Mouse (Mus musculus) intestine, embryonic 14.5 days (tissue): Measurements from ENCODE around the gene Cdc5l. TPM values are rescaled to one million over a fixed set of nuclear protein-coding genes. Genes with fewer than 3 reads are reported as not detected.
A peak's percentile ranks its signal among the peaks of the same experiment; 100 is the strongest.

ENCODE experiments used
- ATAC-seq: fragments of 200-750 bp; cut with Nextera tagmentation; replicated peaks from 2 replicates; pipeline ENCODE4 v1.8.0; 2017; ENCODE audit warnings: low read depth, moderate number of reproducible peaks, moderate TSS enrichment, moderate library complexity; ENCODE audit not compliant: low FRiP score, low TSS enrichment
- DNase-seq: peaks from one replicate; pipeline ENCODE4 v3.0.0-alpha.2; 2018; ENCODE audit warnings: low spot score
- H3K27ac ChIP-seq: fragments of 300-500 bp; sonication (generic); 2 replicates; pipeline ENCODE4 v1.5.1; 2014; ENCODE audit warnings: low read depth, mild to moderate bottlenecking, control low read depth
- H3K27me3 ChIP-seq: fragments of 300-500 bp; sonication (generic); replicated peaks from 2 replicates; pipeline ENCODE4 v1.6.1; 2014; ENCODE audit warnings: low read length, control low read depth; ENCODE audit not compliant: control insufficient read depth, insufficient read depth
- H3K36me3 ChIP-seq: fragments of 300-500 bp; sonication (generic); 2 replicates; pipeline ENCODE4 v1.6.1; 2014; ENCODE audit warnings: low read length, control low read depth; ENCODE audit not compliant: control insufficient read depth, insufficient read depth
- H3K4me1 ChIP-seq: fragments of 300-500 bp; sonication (generic); replicated peaks from 2 replicates; pipeline ENCODE4 v1.6.1; 2014; ENCODE audit warnings: low read length, control low read depth, mixed read lengths; ENCODE audit not compliant: control insufficient read depth, insufficient read depth
- H3K4me2 ChIP-seq: fragments of 300-500 bp; sonication (generic); 2 replicates; pipeline ENCODE4 v1.6.1; 2014; ENCODE audit warnings: low read length
- H3K4me3 ChIP-seq: fragments of 300-500 bp; sonication (generic); 2 replicates; pipeline ENCODE4 v1.5.1; 2014; ENCODE audit warnings: low read depth, low read length, control low read depth, mixed read lengths
- H3K9ac ChIP-seq: fragments of 300-500 bp; sonication (generic); 2 replicates; pipeline ENCODE4 v1.6.1; 2014; ENCODE audit warnings: mild to moderate bottlenecking, low read length
- H3K9me3 ChIP-seq: fragments of 300-500 bp; sonication (generic); 2 replicates; pipeline ENCODE4 v1.6.1; 2016; ENCODE audit warnings: low read length, control low read depth; ENCODE audit not compliant: control insufficient read depth
- WGBS: fragments of 180-500 bp; shearing (Covaris S2); extraction: QIAGEN DNeasy Blood & Tissue Kit; methylation state at CpG from one replicate; pipeline ENCODE4 v1.1.7; 2014; 5-methylcytosine and 5-hydroxymethylcytosine counted together
- polyA plus RNA-seq: library from polyadenylated mRNA; unstranded; fragments of >200 nt; fragmentation: Nextera tagmentation; extraction: Ambion mirVana; gene quantifications from 2 replicates; pipeline ENCODE4 v1.2.1, GENCODE M21; 2014

Cdc5l gene
- polyA plus RNA-seq, 1 experiment from 2014 or later = 62.6 TPM

DNA sequence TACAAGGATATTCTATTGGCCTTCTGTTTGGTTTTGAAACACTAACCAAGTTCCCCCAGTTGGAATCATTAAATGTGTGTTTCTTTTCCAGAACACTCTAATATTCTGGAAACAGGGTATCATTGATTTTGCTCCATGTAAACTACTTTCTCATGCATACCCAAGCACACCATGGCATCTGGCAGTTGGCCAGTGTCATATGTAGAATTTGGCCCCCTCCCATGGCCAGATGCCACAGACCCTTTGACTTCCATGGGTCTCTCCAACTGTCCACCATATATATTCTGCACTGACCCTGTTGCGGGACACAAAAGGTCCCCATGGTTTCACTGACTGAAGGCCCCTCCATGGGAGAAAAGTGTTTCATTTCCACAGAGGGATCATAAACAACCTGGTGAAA, 18.7 kb upstream of the Cdc5l start:
- Histone ChIP-seq H3K4me2 (no peak overlapping the region), H3K27ac (no peak overlapping the region), H3K9ac (no peak overlapping the region), H3K4me3 (no peak overlapping the region), H3K4me1 (no peaks in the 10 kb centered on the region), H3K27me3 (no peaks in the 10 kb centered on the region), H3K9me3 (no peaks in the 10 kb centered on the region), H3K36me3 (no peaks in the 10 kb centered on the region)
- 97% methylated on average over 1 of the region's 1 CpGs for WGBS
- ATAC-seq (no peak), DNase-seq (no peak)

DNA sequence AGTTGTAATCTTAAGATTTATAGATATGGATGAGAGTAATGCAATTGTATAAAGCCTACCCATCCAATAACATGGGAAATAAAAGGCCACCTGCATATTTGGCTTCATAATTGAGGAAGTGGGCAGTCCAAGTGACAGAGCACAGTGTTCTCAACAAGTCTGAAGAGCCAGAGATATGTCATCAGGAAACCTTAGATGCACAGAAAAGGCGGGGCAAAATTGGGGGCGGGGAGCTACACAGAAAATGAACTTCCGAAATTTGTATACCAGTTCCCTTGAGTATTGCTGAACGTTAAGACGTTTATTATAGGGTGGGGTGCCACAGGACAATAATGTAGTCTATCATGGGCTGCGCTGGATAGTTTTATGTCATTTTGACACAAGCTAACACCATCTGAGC, 16.6 kb upstream of the Cdc5l start:
- DNase-seq (no peak), ATAC-seq (no peak)
- H3K36me3 ChIP-seq = peaks cover 11% of the 10 kb centered on the region; the same call in 1 of the 2 replicates
- no peaks in the 10 kb centered on the region for H3K9me3 ChIP-seq
- WGBS = 89% methylated on average over 6 of the region's 6 CpGs
- no peak overlapping the region for H3K4me2 ChIP-seq
- H3K27me3 ChIP-seq = no peaks in the 10 kb centered on the region
- H3K4me1 ChIP-seq = no peaks in the 10 kb centered on the region
- no peak overlapping the region for H3K27ac ChIP-seq
- H3K4me3 ChIP-seq = no peak overlapping the region
- H3K9ac ChIP-seq = no peak overlapping the region

DNA sequence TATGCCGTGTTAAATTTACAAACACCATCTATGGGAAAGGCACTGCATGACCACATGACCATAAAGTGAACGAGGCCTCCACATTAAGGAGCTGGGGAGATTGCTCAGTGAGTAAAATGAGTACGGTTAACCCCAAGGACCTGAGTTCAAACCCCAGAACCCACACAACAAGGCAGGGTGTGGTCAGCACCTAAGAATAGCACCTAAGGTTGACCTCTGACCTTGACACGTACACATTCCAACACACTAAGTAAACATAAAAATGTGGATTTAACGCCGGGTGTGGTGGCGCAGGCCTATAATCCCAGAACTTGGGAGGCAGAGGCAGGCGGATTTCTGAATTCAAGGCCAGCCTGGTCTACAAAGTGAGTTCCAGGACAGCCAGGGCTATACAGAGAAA, 16.0 kb upstream of the Cdc5l start:
- no peak for ATAC-seq
- H3K4me2 ChIP-seq = no peak overlapping the region
- 89% methylated on average over 8 of the region's 8 CpGs for WGBS

DNA sequence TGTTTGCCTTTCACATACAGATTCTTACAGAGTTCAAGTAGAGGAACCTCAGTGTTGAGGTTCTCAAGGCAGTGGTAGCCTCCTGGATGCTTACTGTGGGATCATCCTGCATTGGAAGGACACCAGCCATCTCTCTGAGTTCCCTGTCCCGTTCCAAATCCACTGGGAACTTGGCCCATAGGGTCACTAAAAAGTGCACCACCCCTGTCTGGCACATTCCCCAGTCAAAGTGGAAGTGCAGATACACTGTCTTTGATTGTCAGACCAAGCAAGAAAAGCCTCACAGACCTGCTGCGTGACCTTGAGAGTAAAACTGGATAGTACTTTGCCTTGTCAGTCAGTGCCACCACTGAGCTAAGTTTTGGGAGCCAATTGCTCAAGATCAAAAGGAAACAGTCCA, 13.5 kb upstream of the Cdc5l start:
- Histone ChIP-seq H3K9me3 (no peaks in the 10 kb centered on the region), H3K4me3 (no peak overlapping the region), H3K4me2 (no peak overlapping the region), H3K27ac (no peak overlapping the region), H3K36me3 (peaks cover 19% of the 10 kb centered on the region; the same call in 1 of the 2 replicates), H3K27me3 (no peaks in the 10 kb centered on the region), H3K9ac (no peak overlapping the region), H3K4me1 (no peaks in the 10 kb centered on the region)
- ATAC-seq = no peak
- DNase-seq = no peak
- WGBS = 89% methylated on average over 2 of the region's 2 CpGs

More for the DNA sequence above, 16.0 kb upstream of the Cdc5l start:
- no peaks in the 10 kb centered on the region for H3K27me3 ChIP-seq
- no peaks in the 10 kb centered on the region for H3K4me1 ChIP-seq
- no peaks in the 10 kb centered on the region for H3K9me3 ChIP-seq
- H3K4me3 ChIP-seq = no peak overlapping the region
- H3K9ac ChIP-seq = no peak overlapping the region
- DNase-seq = no peak
- H3K36me3 ChIP-seq = peaks cover 15% of the 10 kb centered on the region; the same call in 1 of the 2 replicates
- no peak overlapping the region for H3K27ac ChIP-seq

DNA sequence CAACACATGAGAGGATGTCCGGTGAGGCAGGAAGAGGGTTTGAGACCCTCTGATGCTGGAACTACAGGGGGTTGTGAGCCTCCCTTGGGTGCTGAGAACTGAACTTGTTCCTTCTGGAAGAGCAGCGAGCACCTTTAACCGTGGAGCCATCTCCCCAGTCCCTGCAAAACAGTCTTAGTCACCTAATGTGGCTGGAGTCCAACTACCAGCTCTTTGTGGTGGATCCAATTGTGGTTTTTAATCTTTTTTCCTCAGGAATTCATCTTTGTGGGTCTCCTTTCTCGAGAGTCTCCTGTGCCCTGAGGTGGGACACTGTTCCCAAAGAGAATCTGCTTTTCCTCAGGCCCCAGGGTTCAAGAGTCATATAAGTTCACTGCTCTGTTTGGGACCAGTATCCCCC, 12.4 kb upstream of the Cdc5l start:
- no peaks in the 10 kb centered on the region for H3K9me3 ChIP-seq
- ATAC-seq = no peak
- peaks cover 21% of the 10 kb centered on the region; the same call in 1 of the 2 replicates for H3K36me3 ChIP-seq
- no peak overlapping the region for H3K4me3 ChIP-seq
- H3K27me3 ChIP-seq = no peaks in the 10 kb centered on the region
- H3K27ac ChIP-seq = no peak overlapping the region
- no peak overlapping the region for H3K9ac ChIP-seq
- H3K4me1 ChIP-seq = no peaks in the 10 kb centered on the region
- no peak for DNase-seq
- no peak overlapping the region for H3K4me2 ChIP-seq
- 83% methylated on average over 4 of the region's 4 CpGs for WGBS

DNA sequence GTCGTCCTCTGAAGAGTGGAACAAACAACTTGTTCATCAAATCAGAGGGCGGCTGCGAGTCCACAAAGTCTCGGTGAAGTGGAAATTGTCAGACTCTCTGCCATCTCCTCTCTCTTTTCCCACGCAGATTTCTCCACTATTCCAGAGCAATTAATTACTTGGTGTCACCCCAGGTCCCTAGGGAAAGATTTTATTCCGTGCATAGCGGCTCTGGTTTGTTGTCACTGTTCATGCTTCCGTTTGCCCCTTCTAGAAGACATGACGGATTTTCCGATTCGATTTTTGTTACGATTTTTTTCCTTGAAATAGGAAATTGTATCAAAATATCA, 689 bp upstream of the Cdc5l start:
- Histone ChIP-seq H3K9ac (peak overlapping the region; percentile 88), H3K27ac (peak overlapping the region; percentile 97), H3K9me3 (no peaks in the 10 kb centered on the region), H3K4me3 (peak overlapping the region; percentile 82), H3K4me2 (peak overlapping the region; percentile 90), H3K27me3 (no peaks in the 10 kb centered on the region), H3K4me1 (peaks cover 21% of the 10 kb centered on the region), H3K36me3 (peaks cover 15% of the 10 kb centered on the region)
- ATAC-seq (no peak), DNase-seq (no peak)
- WGBS = 4% methylated on average over 12 of the region's 12 CpGs

DNA sequence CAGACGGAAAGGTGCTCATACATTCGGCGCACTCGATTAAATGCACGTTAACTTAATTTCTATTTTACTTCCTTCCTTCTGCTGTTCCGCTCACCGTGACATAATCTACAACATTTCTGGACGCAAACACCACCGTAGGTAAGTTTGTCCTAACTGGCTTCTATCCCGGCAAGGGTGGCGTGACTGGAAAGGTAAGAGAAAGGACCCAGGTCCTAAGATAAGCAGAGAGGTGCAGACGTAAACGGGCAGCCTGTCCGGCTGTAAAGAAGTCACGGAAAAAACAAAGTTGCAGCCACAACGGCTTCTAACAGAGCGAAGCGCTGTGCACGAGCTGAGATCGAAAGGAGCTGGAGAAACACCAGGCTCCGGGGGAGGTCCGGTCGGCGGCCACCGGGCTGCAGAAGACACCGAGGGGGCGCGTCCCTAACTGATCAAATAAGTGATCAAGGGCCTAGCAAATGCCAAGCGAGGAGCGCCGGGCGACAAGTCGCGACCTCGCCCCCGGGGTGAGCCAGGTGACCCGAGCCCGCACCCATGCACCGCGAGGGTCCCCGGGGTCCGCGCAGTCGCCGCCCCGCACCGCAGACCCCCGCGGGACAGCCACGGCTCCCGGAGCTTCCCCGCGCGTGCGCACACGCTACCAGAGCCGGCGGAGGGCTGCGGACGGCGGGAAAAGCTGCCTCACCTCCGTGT, 685 bp downstream of the Cdc5l start:
- ATAC-seq (peak; percentile 68), DNase-seq (no peak)
- H3K4me2 ChIP-seq = peak overlapping the region; percentile 78
- H3K4me1 ChIP-seq = peaks cover 21% of the 10 kb centered on the region
- WGBS = under 1% methylated on average over 54 of the region's 62 CpGs
- H3K36me3 ChIP-seq = peaks cover 13% of the 10 kb centered on the region
- H3K9ac ChIP-seq = peak overlapping the region; percentile 88
- H3K27ac ChIP-seq = peak overlapping the region; percentile 97
- no peaks in the 10 kb centered on the region for H3K9me3 ChIP-seq
- peak overlapping the region; percentile 82 for H3K4me3 ChIP-seq
- no peaks in the 10 kb centered on the region for H3K27me3 ChIP-seq

DNA sequence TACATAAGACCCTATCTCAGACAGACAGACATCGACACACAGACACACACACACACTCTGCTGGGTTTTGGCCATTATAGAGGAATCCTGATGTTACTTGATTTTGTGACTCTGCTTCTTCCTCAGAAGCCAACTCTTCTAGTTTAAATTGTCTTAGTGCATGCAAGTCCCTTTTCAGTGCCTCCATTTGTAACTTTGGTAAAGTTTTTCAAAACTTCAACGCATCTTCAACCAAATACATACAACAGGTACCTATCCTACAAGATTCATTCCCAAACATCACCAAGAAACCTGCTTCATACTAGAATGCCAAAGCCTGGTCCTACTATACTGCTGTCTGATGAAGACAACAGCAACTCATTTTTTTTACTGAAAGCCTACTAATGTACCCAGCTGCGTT, 1.5 kb downstream of the Cdc5l start:
- H3K4me1 ChIP-seq = peaks cover 21% of the 10 kb centered on the region
- WGBS = 81% methylated on average over 3 of the region's 3 CpGs
- no peaks in the 10 kb centered on the region for H3K27me3 ChIP-seq
- H3K4me3 ChIP-seq = peak overlapping the region; percentile 82
- H3K27ac ChIP-seq = no peak overlapping the region
- ATAC-seq = no peak
- H3K9ac ChIP-seq = peak overlapping the region; percentile 88
- peak overlapping the region; percentile 78 for H3K4me2 ChIP-seq
- no peaks in the 10 kb centered on the region for H3K9me3 ChIP-seq
- H3K36me3 ChIP-seq = peaks cover 18% of the 10 kb centered on the region
- no peak for DNase-seq

DNA sequence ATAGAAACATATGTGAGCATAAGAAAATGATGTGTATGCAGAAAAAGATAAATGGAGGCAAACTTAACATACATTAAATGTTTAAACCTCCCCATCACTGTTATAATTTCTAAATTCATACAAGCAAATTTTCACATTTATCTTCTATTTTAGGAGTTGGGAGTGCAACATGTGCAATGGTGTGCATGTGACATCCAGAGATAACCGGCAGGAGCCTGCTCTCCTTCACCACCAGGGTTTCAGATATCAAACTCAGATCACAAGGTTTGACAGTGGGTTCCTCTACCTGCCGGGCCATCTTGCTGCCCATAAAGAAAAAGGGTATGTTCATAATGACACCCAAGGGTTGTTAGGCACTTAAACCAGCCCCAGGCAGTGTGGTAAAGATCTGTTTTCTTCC, 16.1 kb downstream of the Cdc5l start:
- H3K36me3 ChIP-seq = peaks cover 76% of the 10 kb centered on the region
- ATAC-seq (no peak), DNase-seq (no peak)
- H3K4me1 ChIP-seq = no peaks in the 10 kb centered on the region
- H3K27ac ChIP-seq = no peak overlapping the region
- no peak overlapping the region for H3K4me2 ChIP-seq
- WGBS = 87% methylated on average over 2 of the region's 2 CpGs
- H3K27me3 ChIP-seq = no peaks in the 10 kb centered on the region
- H3K4me3 ChIP-seq = no peak overlapping the region
- no peak overlapping the region for H3K9ac ChIP-seq
- no peaks in the 10 kb centered on the region for H3K9me3 ChIP-seq
